Mouse (Mus musculus) lung, embryonic 16.5 days (tissue): ENCODE measurements around the gene Phf11d. TPM values are rescaled to one million over a fixed set of nuclear protein-coding genes. Genes with fewer than 3 reads are reported as not detected.
"Not testable (repeated sequence)": the region's sequence is repeated elsewhere in the genome, so short reads cannot be mapped to it uniquely, and the experiment has no call there.

Experiments
- ATAC-seq: fragments of 200-750 bp; cut with Nextera tagmentation; 2 replicates; pipeline ENCODE4 v1.8.0; 2017; ENCODE audit warnings: low read depth, mild to moderate bottlenecking, moderate library complexity
- H3K27ac ChIP-seq: fragments of 300-500 bp; sonication (generic); 2 replicates; pipeline ENCODE4 v1.5.1; 2014; ENCODE audit warnings: mild to moderate bottlenecking, control low read depth, low read length
- H3K27me3 ChIP-seq: fragments of 300-500 bp; sonication (generic); 2 replicates; pipeline ENCODE4 v1.6.1; 2014; ENCODE audit warnings: low read depth, low read length, mixed read lengths; ENCODE audit not compliant: control insufficient read depth, insufficient read depth
- H3K36me3 ChIP-seq: fragments of 300-500 bp; sonication (generic); 2 replicates; pipeline ENCODE4 v1.6.1; 2014; ENCODE audit warnings: low read length; ENCODE audit not compliant: control insufficient read depth, insufficient read depth
- H3K4me1 ChIP-seq: fragments of 300-500 bp; sonication (generic); replicated peaks from 2 replicates; pipeline ENCODE4 v1.6.1; 2014; ENCODE audit warnings: low read length, mixed read lengths; ENCODE audit not compliant: control insufficient read depth, insufficient read depth
- H3K4me2 ChIP-seq: fragments of 300-500 bp; sonication (generic); 2 replicates; pipeline ENCODE4 v1.6.1; 2014; ENCODE audit warnings: low read depth, low read length, control low read depth
- H3K4me3 ChIP-seq: fragments of 300-500 bp; sonication (generic); 2 replicates; pipeline ENCODE4 v1.5.1; 2014; ENCODE audit warnings: mild to moderate bottlenecking, low read length, control low read depth
- H3K9ac ChIP-seq: fragments of 300-500 bp; sonication (generic); 2 replicates; pipeline ENCODE4 v1.6.1; 2014; ENCODE audit warnings: low read length, control low read depth
- H3K9me3 ChIP-seq: fragments of 300-500 bp; sonication (generic); 2 replicates; pipeline ENCODE4 v1.6.1; 2016; ENCODE audit warnings: low read length; ENCODE audit not compliant: control insufficient read depth
- WGBS: fragments of 180-500 bp; shearing (Covaris S2); extraction: QIAGEN DNeasy Blood & Tissue Kit; methylation state at CpG from one replicate; pipeline ENCODE4 v1.1.7; 2014; 5-methylcytosine and 5-hydroxymethylcytosine counted together
- polyA plus RNA-seq: library from polyadenylated mRNA; unstranded; fragments of >200 nt; fragmentation: Nextera tagmentation; extraction: Ambion mirVana; gene quantifications from 2 replicates; pipeline ENCODE4 v1.2.1, GENCODE M21; 2015

Gene Phf11d
- polyA plus RNA-seq, 1 experiment from 2014 or later: 2.0 TPM

- Histone ChIP-seq H3K27me3 (no peaks in the 10 kb centered on the region), H3K27ac (no peak overlapping the region), H3K4me1 (no peaks in the 10 kb centered on the region), H3K9ac (no peak overlapping the region), H3K4me2 (no peak overlapping the region), H3K36me3 (no peaks in the 10 kb centered on the region), H3K4me3 (no peak overlapping the region), H3K9me3 (no peaks in the 10 kb centered on the region)
- ATAC-seq: no peak
- 88% methylated on average over 1 of the region's 1 CpGs for WGBS
Measured at GRCm38 (mm10) chr14:59339541-59339940, 25.7 kb downstream of the Phf11d start.

GRCm38 (mm10) chr14:59336056-59336455 lies 29.2 kb downstream of the Phf11d start:
- not testable (repeated sequence) for H3K4me2 ChIP-seq, H3K27ac ChIP-seq, H3K9me3 ChIP-seq, H3K27me3 ChIP-seq, H3K4me3 ChIP-seq, H3K4me1 ChIP-seq, H3K9ac ChIP-seq, ATAC-seq, H3K36me3 ChIP-seq
- WGBS: 80% methylated on average over 3 of the region's 3 CpGs

GRCm38 (mm10) chr14:59330499-59330898 lies 34.8 kb downstream of the Phf11d start:
- H3K36me3 ChIP-seq, H3K4me1 ChIP-seq: not testable (repeated sequence)
- WGBS: 26% methylated on average over 3 of the region's 3 CpGs

GRCm38 (mm10) chr14:59319970-59320369 lies 45.3 kb downstream of the Phf11d start:
- H3K4me2 ChIP-seq, ATAC-seq, H3K9ac ChIP-seq, H3K36me3 ChIP-seq, H3K4me1 ChIP-seq, H3K9me3 ChIP-seq, H3K27me3 ChIP-seq, H3K27ac ChIP-seq, H3K4me3 ChIP-seq: not testable (repeated sequence)
- WGBS: 58% methylated on average over 6 of the region's 6 CpGs

More at GRCm38 (mm10) chr14:59330499-59330898, 34.8 kb downstream of the Phf11d start:
- not testable (repeated sequence) for ATAC-seq, H3K4me2 ChIP-seq, H3K27ac ChIP-seq, H3K4me3 ChIP-seq, H3K27me3 ChIP-seq, H3K9ac ChIP-seq, H3K9me3 ChIP-seq

GRCm38 (mm10) chr14:59319036-59319435 lies 46.2 kb downstream of the Phf11d start:
- H3K27ac ChIP-seq, H3K9me3 ChIP-seq, H3K4me2 ChIP-seq, H3K27me3 ChIP-seq, H3K9ac ChIP-seq, H3K36me3 ChIP-seq, ATAC-seq, H3K4me1 ChIP-seq, H3K4me3 ChIP-seq: not testable (repeated sequence)
- WGBS: 89% methylated on average over 3 of the region's 3 CpGs

Other genes starting within 250 kb of the Phf11d start
- gene 1700129C05Rik, start 222.6 kb downstream of the Phf11d start, polyA plus RNA-seq: not detected in 2 replicates
- not detected in 2 replicates for gene Gm5142, start 186.7 kb downstream of the Phf11d start, polyA plus RNA-seq
- 40.3 and 43.5 TPM in 2 replicates for gene Rcbtb1, start 164.3 kb downstream of the Phf11d start, polyA plus RNA-seq
- not detected in 2 replicates for gene Gm6904, start 105.3 kb downstream of the Phf11d start, polyA plus RNA-seq
- gene Phf11a, start 67.9 kb downstream of the Phf11d start, polyA plus RNA-seq: not detected in 2 replicates
- gene Phf11b, start 24.1 kb downstream of the Phf11d start, polyA plus RNA-seq: 0.40 and 1.2 TPM in 2 replicates
- 0.60 and 0.62 TPM in 2 replicates for gene Phf11c, start 29.9 kb upstream of the Phf11d start, polyA plus RNA-seq
- 9.7 and 10.3 TPM in 2 replicates for gene Setdb2, start 75.4 kb upstream of the Phf11d start, polyA plus RNA-seq
- gene Cab39l, start 75.5 kb upstream of the Phf11d start, polyA plus RNA-seq: 50.0 and 52.2 TPM in 2 replicates
- gene Cdadc1, start 232.5 kb upstream of the Phf11d start, polyA plus RNA-seq: 35.3 and 41.2 TPM in 2 replicates